Mouse (Mus musculus): ENCODE measurements around the gene Vamp1.
A peak's percentile ranks its signal among the peaks of the same experiment; 100 is the strongest.

The Vamp1 gene

DNA sequence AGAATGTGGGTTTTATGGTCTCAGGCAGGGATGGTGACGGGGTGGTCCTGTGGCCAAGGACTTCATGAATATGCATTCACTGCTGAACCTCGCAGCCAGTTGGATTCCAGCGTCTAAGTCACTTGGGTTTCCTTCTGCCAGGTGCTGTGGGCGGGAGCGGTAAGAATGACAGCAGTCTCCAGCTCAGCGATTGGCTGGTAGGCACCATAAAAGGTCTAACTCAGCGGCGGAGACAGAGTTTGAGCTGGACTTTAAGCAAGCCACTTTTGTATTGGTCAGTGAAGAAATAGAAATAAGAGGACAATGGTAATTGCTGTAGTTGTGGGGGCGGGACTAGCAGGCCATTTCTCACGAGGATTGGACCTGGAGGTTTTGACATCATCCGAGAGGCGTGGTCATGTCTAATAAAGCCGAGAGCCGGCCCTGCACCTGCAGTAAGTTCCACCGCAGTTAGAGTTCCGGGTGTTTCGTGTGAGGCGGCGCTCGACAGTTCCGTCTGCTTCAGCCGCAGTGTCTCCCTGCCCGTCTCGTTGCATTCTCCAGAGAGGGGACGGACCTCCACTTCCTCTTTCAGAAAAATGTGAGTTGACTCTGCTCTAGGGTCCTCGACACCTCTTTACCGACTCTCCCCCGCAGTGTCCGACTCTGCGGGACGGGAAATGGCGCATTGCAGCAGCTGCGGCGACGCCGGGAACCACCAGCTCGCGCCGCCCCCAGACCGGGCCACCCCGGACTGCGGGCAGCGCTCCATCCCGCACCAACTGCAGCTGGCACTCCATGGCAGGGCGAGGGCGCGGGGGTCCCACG is at the start of gene Vamp1:
Gene Vamp1 (plus strand): TSS at position 404 of the 807 bp plus-strand sequence.
- peak; percentile 98 for DNase-seq (ENCODE audit: extremely low read depth, low read depth)

DNA sequence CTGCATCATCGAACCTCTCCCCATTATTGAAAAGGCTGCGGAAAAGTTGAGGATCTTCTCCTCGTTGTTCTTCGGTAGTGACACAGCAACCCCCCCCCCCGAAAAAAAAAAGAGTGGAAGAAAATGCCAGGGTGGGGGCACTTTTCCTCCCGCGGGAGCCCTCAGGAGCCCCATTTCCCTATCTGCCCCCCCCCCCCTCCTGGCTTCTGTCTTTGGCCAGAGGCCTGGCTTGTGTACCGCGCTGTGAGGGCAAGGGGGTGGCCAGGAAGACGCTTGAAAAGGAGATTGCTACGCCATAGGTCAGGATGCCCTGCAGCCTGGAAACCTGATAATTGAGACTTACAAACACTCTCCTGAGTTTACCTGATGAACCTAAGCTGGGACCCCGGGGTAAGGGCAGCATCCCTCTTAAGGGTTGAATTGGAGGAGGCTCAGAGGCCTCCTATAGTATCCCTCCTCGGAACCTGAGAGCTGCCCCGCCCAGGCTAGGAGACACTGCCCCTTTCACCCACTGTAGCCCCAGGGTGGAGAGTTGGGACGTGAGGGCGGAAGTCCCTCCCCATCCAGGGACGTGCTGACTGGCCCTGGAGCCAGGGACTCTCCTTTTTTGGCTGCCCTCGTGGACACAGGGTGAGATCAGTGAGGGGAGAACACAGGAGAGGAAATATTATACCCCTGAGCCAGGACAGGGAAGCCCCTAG is 49.1 kb upstream of the Vamp1 start, which contains the start of gene Gapdh:
Gene Gapdh (minus strand): TSS at position 417 of the 701 bp plus-strand sequence.
- DNase-seq (ENCODE audit: extremely low read depth, low read depth), result no peak

- DNase-seq (ENCODE audit: extremely low read depth, low read depth), result no peak
These were observed 48.3 kb upstream of the Vamp1 start for GRCm38 (mm10) chr6:125166861-125167650.

DNA sequence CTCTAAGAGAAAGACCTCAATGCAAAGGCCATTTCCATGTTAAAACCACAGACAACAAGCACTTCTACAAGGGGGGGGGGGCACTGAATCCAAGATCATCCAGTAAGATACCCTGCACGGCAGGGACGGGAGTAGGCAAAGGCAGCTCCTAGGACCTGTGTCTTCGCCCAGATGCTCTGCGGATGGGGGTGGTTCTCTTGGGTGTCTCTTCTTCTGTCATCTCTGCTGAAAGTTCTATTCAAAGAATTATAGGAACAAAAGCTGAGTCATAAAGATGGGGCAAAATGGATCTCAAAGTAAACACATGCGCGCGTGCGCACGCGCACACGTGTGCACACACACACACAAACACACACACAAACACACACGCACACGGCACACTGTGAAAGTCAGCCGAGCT is 47.3 kb upstream of the Vamp1 start:
- DNase-seq (ENCODE audit: extremely low read depth, low read depth), result no peak

GRCm38 (mm10) chr6:125170194-125170593 is 45.2 kb upstream of the Vamp1 start:
- DNase-seq (ENCODE audit: extremely low read depth, low read depth), result no peak

GRCm38 (mm10) chr6:125172474-125172873 is 42.9 kb upstream of the Vamp1 start:
- DNase-seq (ENCODE audit: extremely low read depth, low read depth), result no peak

DNA sequence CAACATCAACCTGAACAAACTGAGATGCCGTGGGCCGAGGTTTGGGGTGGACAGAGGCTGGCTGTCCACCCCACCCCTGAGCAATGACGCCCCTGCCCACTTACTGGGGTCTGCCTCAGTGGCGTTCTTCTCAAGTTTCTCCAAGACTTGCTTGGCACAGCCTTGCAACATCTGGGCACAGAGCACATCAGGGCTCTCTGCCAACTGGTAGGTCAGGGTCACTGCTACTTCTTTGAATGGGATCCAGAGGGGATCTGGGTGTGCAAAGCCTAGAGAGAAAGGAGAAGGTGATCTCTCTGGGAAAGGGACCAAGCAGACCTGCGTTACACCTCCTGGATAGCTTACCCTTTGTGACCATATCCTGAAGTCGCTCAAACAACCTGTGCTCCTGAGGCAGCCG is 42.1 kb upstream of the Vamp1 start:
- no peak for DNase-seq (ENCODE audit: extremely low read depth, low read depth)

- DNase-seq (ENCODE audit: extremely low read depth, low read depth), result no peak
These were observed 39.9 kb upstream of the Vamp1 start for GRCm38 (mm10) chr6:125175469-125175868.

DNA sequence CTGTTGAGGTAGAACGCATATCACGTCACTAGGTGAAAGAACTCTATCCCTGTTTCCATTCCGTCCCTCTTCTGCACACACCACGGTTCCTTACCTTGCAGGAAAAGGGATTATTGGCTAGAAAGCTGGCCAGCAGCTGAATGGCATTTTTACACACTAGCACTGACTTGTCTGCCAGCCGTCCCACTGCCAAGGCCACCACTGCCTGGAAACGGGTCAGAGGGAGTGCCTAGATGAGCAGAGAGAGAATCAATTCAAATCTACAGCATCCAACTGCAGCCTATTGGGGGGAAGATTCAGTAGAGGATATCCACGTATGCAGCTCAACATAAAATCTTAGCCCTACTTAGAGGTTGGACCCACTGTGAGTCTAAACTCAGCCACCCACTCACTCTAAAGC is 35.8 kb upstream of the Vamp1 start:
- no peak for DNase-seq (ENCODE audit: extremely low read depth, low read depth)

DNA sequence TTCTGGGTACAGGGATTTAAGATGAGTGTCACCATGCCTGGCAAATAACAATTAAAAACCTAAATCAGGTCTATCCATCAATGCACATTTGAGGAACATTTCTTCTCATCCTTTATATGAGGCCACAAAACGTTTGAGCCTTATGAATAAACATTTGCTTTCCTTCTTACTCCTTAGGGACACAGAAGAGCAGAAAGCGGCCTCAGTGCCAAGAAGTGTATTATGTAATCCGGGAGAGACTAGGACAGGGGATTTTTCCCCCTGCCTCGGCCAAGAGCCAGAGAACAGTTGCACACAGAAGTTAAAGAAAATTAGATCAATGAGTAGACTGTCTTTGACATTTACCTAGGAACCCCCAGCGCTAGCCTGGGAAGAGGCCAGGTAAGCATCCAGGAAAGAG is 33.2 kb upstream of the Vamp1 start:
- no peak for DNase-seq (ENCODE audit: extremely low read depth, low read depth)

DNA sequence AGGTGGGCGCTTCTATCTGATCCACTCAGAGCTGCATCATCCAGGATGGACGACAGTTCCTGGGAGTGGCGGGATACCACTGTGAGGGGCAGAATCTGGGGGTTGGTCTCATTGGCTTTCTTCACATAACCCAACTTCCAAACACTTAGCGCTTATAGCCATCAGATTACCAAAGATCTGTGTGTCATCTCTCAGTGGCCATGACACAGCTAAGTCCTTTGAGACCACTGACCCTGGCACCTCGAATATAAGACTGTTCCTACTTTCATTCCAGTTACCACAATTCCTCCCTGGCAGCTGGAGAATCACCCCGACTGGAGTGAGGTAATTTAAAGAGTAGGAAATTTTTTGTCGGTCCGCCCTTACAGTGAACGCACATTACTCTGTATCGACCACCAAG is 29.1 kb upstream of the Vamp1 start:
- no peak for DNase-seq (ENCODE audit: extremely low read depth, low read depth)

DNA sequence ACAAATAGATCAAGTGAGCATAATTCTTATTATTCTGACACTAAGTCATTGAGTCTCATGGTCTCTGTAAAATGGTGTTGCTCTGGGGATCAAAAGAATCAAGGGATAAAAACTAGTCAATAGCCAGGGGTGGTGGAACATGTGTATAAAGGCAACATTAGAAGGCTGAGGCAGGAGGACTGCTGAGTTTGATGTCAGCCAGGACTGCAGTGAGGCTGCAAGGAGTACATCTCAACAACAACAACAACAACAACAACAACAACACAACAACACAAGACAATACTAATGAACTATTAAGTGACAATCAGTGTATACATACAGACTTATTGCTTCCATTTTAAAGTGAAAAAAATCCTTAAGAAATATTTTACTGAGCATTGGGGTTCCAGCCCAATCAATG is 24.5 kb upstream of the Vamp1 start:
- peak; percentile 14 for DNase-seq (ENCODE audit: extremely low read depth, low read depth)

DNA sequence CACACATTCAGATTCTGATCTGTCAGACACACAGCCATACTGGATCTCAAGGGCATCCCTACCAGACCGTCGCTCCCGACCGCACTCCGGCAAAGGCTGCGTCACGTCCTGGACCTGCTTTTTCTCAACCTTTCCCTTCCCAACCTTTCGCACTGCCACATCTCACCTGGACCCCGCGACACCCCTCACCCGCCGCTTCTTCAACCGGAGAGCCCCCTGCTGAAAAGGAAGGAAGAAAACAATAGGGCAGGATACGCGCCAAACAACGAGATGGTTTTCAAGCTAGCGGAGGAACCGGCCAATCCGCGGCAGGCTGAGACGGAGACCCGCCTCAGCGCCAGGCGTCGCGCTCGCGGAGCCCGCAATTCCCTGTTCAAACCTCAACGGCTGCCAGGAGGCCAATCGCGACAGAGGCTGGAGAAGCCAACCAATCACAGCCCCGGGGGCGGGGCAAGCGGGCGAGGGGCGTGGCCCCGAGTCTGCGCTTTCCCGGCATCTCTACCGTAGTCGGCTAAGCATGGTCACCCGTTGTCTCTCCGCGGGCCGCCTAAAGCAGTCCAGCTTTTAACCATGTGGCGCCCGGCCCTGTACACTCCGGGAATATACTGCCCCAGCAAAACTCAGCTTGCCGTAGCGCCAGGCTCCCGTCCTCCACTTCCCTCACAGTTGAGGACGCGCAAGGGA is 23.9 kb upstream of the Vamp1 start, which contains the start of the genes Ncapd2 and Mrpl51:
Gene Ncapd2 (minus strand): TSS at position 370 of the 684 bp plus-strand sequence.
Gene Mrpl51 (plus strand): TSS at position 470 of the 684 bp plus-strand sequence.
- peak; percentile 92 for DNase-seq (ENCODE audit: extremely low read depth, low read depth)

DNA sequence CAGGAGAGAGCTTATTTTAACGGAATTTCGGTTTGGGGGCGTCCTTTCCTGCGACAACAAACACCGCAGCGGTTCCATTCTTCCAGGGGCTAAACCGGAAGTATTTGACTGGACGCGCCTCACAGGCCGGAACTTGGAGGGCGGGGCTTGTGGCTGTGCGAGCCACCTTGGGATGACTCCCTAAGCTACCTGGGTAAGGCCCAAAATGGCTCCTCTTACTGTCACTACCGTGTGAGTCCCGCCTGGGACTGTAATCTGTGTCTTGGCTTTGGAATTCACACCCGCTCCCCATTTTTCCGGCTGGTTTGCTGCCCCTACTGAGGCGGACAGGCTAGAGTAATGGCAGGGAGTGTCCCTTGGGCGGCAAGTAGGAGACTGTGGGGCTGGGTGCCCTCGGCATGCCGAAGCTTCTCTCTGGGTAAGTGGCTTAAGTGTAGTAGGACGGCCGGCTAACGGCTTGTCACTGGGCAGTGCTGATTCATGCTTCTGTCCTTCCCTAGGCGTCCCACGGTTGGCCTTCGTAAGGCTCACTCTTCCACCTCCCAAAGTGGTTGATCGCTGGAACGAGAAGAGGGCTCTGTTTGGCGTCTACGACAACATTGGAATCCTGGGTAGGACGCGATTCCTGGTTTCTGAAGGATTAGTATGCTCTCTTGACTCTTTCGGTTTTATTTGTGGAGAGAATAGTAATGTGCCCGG is 23.2 kb upstream of the Vamp1 start:
- DNase-seq (ENCODE audit: extremely low read depth, low read depth), result peak; percentile 86

- peak; percentile 38 for DNase-seq (ENCODE audit: extremely low read depth, low read depth)
These were observed 22.5 kb upstream of the Vamp1 start for GRCm38 (mm10) chr6:125192841-125193240.

DNA sequence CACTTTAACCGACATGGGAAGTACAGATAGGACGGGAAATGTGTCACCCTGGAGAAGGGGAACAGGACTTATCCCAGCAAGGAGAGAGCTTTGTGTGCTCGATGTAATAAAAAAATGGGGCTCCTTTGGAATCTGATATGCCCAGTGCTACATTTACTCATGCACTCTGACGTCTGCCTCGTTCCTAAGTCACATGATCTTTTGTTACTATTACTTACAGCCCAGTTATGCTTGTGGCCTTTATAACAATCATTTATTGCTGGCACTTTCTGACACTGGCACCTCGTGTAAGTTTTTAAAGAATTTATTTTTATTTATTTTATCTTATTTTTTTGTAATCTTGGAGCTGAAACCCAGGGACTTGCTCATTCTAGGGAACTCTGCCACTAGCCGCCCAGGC is 22.0 kb upstream of the Vamp1 start:
- peak; percentile 53 for DNase-seq (ENCODE audit: extremely low read depth, low read depth)

GRCm38 (mm10) chr6:125195541-125196075 is 19.7 kb upstream of the Vamp1 start:
- DNase-seq (ENCODE audit: extremely low read depth, low read depth), result no peak

DNA sequence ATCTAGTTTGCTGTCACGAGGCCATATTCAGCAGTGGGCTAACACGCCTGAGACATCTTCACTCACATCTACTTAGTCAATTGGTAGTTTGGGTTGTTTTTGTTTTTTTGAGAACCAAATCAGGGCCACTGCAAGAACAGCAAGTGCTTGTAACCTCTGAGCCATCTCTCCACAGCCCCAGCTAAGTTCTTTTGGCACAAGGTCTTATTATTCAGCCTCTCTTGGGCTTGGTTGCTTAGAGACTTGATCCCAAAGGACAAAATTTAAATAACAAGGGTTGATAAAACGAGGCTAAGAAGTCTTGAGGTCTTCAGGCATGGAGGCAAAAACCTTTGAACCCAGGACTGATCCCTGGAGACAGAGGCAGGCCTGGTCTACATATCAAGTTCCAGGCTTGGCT is 19.1 kb upstream of the Vamp1 start:
- DNase-seq (ENCODE audit: extremely low read depth, low read depth), result no peak

DNA sequence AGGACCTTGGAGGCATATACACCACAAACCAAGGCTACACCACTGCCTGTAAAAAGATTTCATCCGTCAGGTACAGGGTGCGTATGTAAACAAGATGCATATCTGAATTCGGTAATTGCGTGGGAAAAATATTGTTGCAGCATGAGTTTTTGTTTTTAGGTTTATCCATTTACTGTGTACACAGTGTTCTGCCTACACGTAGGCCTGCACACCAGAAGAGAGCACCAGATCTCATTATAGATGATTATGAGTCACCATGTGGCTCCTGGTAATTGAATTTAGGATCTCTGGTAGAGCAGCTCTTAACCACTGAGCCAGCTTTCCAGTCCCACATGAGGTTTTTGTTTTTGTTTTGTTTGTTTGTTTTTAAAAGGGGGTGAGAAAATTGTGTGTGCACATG is 18.2 kb upstream of the Vamp1 start:
- no peak for DNase-seq (ENCODE audit: extremely low read depth, low read depth)

- DNase-seq (ENCODE audit: extremely low read depth, low read depth), result no peak
These were observed 4.9 kb upstream of the Vamp1 start for GRCm38 (mm10) chr6:125210436-125210835.

Data from MEL-GATA-1-ER (cell line).